Comparison of ENCODE assay signal across 23 mouse cellular contexts in genomic region chr1:187868427-187868826, GRCm38 (mm10).
"Had no signal": no experiment of that assay in that cellular context is flagged by ENCODE, and none has a peak within 500 bp of the region (broad histone marks: within the 10 kb centered on the region; RNA-seq: fewer than 3 reads in every experiment).

No protein-coding gene starts in this region.

- ATAC-seq: liver, embryonic 12.5 days; midbrain, embryonic 15.5 days had no signal

- H3K27me3 ChIP-seq: kidney, embryonic 15.5 days; limb, embryonic 13.5 days; liver, embryonic 12.5 days; liver, embryonic 15.5 days; megakaryocyte, embryonic 14.5 days; midbrain, embryonic 12.5 days; midbrain, embryonic 15.5 days; neural tube, embryonic 12.5 days; neural tube, embryonic 15.5 days had no signal

- H3K4me3 ChIP-seq: kidney, embryonic 15.5 days; left cerebral cortex, adult 2 months; limb, embryonic 13.5 days; liver, embryonic 12.5 days; liver, embryonic 15.5 days; megakaryocyte, embryonic 14.5 days; midbrain, embryonic 12.5 days; midbrain, embryonic 15.5 days; neural tube, embryonic 12.5 days; neural tube, embryonic 15.5 days had no signal

- H3K9me3 ChIP-seq: kidney, embryonic 15.5 days; limb, embryonic 13.5 days; liver, embryonic 12.5 days; liver, embryonic 15.5 days; midbrain, embryonic 12.5 days; midbrain, embryonic 15.5 days; neural tube, embryonic 12.5 days; neural tube, embryonic 15.5 days had no signal

- DNase-seq: kidney, adult 8-10 months; kidney, postnatal 10 days; kidney, postnatal 36 days; layer of hippocampus, postnatal 36 days; liver; lung, adult 2 months; lung, postnatal 14 days; lung, postnatal 4 days; right cerebral cortex, adult 18-20 months; right cerebral cortex, postnatal 14 days; right cerebral cortex, postnatal 4 days; thymus, postnatal 25 days had no signal

- H3K36me3 ChIP-seq: kidney, embryonic 15.5 days; limb, embryonic 13.5 days; liver, embryonic 12.5 days; liver, embryonic 15.5 days; midbrain, embryonic 12.5 days; midbrain, embryonic 15.5 days; neural tube, embryonic 12.5 days; neural tube, embryonic 15.5 days had no signal

- H3K4me2 ChIP-seq: kidney, embryonic 15.5 days; limb, embryonic 13.5 days; liver, embryonic 12.5 days; liver, embryonic 15.5 days; midbrain, embryonic 12.5 days; midbrain, embryonic 15.5 days; neural tube, embryonic 12.5 days; neural tube, embryonic 15.5 days had no signal

- H3K4me1 ChIP-seq: kidney, embryonic 15.5 days; liver, embryonic 12.5 days; liver, embryonic 15.5 days; megakaryocyte, embryonic 14.5 days; neural tube, embryonic 12.5 days; neural tube, embryonic 15.5 days had no signal

- H3K27ac ChIP-seq: kidney, embryonic 15.5 days; left cerebral cortex, adult 2 months; limb, embryonic 13.5 days; liver, embryonic 12.5 days; liver, embryonic 15.5 days; midbrain, embryonic 12.5 days; midbrain, embryonic 15.5 days; neural tube, embryonic 12.5 days; neural tube, embryonic 15.5 days; stomach, postnatal 0 days had no signal

- H3K9ac ChIP-seq: kidney, embryonic 15.5 days; limb, embryonic 13.5 days; liver, embryonic 12.5 days; liver, embryonic 15.5 days; midbrain, embryonic 12.5 days; midbrain, embryonic 15.5 days; neural tube, embryonic 12.5 days; neural tube, embryonic 15.5 days had no signal
